Mouse (Mus musculus) lung, postnatal 25 days (tissue): Measurements from ENCODE around the gene Cd33.

Experiments
- DNase-seq: peaks from one replicate; pipeline ENCODE4 v3.0.0; 2022; ENCODE audit warnings: low spot score

The Cd33 gene

DNA sequence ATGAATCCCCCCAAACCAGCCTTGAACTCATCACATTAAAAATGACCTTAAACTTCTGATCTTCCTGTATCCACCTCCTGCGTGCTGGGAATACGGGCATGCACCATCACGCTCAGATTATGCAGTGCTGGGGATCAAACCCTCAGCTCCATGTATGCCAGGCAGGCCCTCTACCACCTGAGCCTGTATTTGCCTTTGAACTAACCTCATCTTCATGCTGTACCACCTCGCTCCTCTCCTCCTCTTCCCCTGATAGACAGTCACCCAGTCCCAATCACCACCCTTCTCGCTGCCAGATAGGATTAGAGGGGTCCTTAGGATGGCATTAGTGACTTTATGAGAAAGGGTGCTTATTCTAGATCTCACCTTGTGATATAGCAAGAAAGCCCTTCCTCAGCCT is 29.2 kb downstream of the Cd33 start:
- DNase-seq, result no peak

DNA sequence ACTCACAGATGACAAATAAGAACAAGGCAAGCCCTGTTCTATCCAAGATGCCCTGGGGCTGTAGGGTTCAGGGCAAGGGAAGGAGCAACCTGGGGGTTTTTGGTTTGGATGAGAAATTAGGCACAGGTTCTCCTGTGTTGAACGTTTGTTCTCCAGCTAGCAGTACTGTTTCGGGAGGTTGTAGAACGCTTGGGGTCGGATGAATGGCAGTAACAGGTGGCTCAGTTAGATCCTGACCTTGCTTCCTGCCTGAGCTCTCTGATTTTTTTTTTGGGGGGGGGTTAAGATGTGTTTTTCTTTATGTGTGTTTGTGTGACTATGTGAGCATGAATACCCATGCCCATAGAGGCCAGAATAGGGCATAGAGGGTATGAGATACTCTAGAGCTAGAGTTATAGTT is 31.7 kb downstream of the Cd33 start:
- DNase-seq, result no peak

DNA sequence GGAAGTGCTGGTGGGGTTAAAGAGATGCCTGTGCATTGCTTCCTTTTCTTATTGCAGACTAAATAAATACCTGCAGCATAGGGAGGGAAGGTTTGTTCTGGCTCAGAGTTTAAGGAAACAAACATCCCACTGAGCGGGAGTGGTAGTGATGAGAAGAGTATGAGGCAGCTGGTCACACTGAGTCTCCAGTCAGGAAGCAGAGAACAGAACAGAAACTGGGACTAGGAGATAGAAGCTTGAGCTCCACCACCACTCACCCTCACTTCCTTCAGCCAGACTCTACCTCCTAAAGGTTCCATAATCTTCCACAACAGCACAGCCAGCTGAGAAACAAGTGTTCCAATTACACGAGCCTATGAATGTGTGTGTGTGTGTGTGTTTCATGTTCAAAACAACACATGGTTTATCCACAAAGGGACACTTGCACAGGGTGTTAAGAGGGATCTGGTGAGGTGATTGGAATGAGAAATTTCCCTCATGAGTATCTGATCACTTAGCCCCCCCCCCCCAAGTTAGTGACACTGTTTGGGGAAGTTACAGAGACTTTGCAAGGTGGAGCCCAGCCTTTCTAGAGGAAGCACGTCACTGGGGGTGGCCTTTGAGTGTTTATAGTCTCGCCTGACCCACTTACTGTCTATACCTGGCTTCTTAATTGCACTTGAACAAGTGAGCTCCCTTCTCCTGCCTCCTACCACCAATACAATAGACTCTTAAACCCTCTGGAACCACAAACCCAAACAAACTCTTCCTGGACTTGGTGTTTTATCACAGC is 32.3 kb downstream of the Cd33 start:
- DNase-seq, result no peak

DNA sequence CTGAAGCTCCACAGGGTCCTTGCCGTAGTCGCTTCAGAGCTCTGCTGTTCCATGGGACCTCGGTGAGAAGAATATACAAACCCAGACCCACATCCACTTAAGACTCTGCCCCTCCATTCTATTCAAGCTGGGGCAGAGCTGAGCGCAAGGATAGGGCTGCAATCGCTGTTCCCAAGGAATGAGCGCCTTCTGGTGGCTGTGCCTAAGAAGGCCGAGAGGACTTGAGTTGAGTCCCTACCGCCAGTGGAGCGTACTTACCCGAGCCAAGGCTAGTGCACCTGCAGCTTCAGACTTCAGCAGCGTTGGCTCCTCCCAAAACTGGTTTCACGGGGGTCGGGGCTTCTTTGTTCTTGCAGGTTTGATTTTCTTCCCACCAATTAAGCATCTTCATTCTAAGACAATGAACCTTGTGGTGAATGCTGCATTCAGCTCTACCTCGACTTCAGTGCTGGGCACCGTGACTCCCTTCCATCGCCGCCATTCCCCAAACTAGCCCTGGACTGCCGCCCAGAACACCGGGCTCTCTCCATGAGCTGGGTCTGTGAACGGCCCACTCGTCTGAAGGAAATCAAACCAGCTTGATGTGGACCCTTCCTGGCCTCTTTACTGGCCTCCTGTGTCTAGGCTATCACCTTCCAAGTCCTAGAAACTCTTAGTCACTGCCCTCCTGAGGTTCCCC is 48.7 kb downstream of the Cd33 start:
- no peak for DNase-seq

DNA sequence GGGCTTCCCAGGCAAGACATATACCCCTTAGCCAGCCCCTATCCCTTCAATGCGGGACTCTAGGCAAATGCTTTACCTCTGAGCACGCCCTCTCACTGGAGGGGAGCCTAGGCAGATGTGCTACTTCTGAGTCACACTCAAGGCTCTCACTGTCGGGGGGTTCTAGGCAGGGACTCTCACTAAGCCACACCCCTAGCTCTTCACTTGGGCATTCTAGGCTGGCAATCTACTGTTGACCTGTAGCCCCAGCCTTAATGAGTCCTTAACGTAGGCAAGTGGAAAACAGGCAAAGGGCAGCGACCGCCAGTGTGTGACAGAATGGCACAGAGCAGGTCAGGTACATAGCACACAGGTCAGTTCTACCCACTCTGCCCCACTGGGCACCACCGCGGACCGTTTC is 53.4 kb downstream of the Cd33 start:
- no peak for DNase-seq

DNA sequence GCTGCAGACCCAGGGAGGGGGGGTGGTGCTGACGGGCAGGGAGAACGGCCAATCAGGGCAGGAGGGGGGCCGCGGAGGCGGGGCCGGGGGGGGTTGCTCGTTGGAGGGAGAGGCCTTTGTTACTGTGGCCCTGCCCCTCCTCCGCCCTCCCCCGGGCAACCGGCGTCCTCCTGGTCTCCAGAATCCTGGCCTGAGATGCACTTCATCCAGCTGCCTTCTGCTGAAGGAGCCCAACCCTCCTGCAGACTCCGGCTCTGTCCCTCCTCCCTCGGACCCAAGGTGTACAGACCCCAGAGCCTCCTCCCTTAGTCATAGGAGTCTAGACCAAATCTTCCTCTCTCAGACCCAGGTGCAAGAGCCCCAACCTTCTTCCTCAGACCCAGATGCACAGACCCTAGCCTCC is 54.0 kb downstream of the Cd33 start:
- DNase-seq, result no peak

DNA sequence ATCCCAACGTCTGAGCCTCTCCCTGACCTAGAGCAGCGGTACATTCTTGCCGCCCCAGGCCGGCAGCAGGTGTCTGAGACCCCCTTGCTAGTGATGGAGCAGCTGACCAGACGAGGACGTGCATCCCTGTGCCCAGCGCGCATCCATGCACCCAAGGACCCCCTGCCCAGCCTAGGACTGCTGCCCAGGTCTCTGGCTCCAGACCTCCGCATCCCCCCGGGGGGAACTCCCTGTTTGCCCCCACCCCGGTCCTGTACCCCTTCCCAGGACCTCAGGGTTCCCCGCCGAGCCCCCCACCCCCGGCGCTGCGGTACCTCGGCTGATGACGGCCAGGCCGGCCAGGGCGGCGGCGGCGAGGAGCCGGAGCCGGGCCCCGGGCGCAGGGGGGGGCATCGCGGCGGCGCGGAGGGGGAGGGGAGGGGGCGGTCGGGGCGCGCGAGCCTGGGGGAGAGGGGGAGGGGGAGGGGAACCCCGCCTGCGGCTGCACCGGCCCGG is 54.5 kb downstream of the Cd33 start, which contains the start of gene Iglon5:
TSS of gene Iglon5 (minus strand) at position 445 of the 495 bp plus-strand sequence.
- no peak for DNase-seq

DNA sequence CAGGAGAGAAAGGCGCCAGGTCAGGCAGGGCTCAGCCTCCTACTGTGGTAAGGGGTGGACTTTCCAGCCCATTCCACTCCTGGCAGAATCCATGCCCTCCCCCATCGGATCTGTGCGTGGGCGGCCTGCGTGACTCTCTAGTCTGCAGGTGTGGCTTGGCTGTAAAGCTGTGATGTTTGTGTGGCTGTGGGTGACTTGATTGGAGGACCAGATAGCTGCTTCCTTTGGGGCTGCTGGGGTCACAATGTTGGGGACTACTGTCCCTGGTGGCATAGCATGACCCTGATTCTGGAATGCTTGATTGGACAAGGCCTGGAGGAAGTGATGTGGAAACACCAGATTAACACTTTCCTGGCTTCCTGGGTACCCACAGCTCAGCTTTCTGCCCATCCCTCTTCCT is 55.6 kb downstream of the Cd33 start:
- no peak for DNase-seq

DNA sequence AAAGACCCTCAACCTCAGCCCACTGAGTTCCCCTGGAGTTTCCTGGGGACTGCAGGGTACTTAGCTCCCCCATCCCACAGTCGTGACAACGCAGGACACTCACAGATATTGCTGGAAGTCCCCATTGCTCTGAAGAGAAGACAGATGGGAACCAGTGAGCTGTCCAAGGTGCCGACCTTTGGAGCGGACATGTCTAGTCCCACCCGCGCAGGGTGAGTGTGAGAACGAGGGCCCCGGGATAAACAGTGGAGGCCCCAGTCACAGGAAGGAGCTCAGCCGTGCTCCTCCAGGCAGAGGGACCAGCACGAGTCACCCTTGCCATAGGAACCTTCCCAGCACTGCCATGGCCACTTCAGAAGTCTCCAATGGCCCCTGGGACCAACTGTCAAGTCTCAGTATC is 61.0 kb downstream of the Cd33 start:
- DNase-seq, result no peak

DNA sequence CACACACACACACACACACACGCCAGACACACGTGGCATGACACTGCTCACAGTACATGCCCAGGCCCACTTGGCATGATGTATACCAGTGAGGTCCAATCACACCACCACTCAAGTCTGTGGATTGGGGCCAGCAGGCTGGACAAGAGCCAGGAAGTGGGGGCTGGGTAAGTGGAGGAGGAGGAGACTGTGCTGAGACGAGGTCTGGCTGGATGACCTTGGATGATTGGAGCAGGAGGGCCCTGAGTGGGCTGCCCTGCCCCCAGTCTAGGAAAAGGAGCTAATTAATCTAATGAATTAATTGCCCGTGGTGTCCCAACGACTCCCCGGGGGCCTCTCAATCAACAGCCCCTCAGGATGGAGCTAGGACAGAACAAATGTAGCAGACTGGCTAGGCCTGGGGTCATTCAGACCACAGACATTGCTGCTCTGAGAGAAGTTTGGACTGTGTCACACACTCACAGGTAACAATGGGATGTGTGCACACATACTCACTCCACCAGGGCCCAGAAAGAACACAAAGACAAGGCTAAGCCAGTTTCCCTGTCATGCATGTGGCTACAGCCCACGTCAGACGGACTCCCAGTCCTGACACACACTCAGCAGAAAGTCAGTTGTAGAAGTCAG is 62.0 kb downstream of the Cd33 start:
- no peak for DNase-seq

DNA sequence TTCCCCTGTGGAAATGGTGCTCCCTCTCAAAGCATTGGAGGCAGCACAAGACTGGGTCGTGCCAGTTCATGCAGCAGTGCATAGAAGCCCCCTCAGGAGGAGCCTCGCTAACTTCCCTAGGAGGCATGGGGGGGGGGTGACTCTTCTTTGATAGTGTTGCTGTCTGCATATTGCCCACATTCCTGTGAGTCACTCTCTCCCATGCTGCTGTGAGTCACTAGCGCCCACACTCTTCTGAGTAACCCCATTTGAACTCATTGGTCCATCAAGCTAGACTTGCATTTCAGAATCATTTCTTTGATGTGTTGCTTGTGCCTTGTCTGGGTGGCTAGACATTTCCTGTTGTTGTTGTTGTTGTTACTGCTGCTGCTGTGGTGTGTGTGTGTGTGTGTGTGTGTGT is 63.0 kb downstream of the Cd33 start:
- no peak for DNase-seq

DNA sequence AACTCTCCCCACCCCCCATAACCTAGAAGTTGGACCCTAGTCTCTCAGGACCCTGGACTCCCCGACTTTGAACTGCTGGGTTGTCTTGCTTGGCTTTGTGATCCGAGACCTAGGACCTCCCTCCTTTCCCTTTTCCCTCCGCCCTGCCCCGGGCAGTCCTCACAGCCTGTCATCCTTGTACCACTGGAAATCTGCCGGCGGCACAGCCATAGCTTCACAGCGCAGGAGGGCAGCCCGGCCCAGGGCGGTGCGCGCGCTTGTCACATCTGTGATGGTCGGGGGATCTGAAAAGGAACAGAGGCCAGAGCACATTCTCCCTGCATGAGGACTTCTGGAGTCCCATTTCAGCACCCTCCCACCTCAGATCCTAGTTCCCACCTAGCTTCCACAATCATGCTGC is 67.9 kb downstream of the Cd33 start:
- no peak for DNase-seq

DNA sequence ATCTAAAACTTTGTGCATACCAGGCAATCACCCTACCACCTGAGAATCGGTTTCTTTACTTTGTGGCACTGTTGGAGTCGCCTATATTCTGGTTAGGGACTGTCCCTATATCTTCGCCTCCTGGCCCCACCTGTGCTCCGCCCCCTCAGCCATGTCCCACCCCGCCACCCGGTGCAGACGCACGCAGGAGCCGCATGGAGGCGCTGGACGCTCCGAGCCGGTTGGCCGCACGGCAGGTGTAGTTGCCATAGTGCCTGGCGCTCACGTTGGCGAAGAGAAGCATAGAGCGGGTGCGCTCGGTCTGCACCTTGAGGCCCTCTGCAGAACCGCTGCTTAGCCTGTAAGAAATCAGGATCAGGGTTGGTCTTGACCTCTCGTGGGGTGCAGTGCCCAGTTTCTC is 68.5 kb downstream of the Cd33 start:
- no peak for DNase-seq
